Mouse (Mus musculus): Measurements from ENCODE around the gene Bad.

GRCm38 (mm10) chr19:6947742-6948141 is 6.1 kb downstream of the Bad start:
- TF ChIP-seq CTCF (IDR thresholded peaks at IDR 0.05; ENCODE audit: low read depth), result no peak
- no peak for TF ChIP-seq EP300 (IDR thresholded peaks at IDR 0.05; ENCODE audit: low read depth)

All from heart, postnatal 0 days (tissue).